Mouse (Mus musculus) hindbrain, embryonic 16.5 days (tissue): ENCODE measurements around the gene Xpr1. TPM values are rescaled to one million over a fixed set of nuclear protein-coding genes. Genes with fewer than 3 reads are reported as not detected.

Source experiments
- ATAC-seq: fragments of 200-750 bp; cut with Nextera tagmentation; 2 replicates; pipeline ENCODE4 v1.8.0; 2017; ENCODE audit warnings: moderate TSS enrichment, moderate library complexity
- H3K27ac ChIP-seq: fragments of 300-500 bp; sonication (generic); 2 replicates; pipeline ENCODE4 v1.5.1; 2014; ENCODE audit warnings: low read depth, mild to moderate bottlenecking, control low read depth, low read length, moderate library complexity
- H3K27me3 ChIP-seq: fragments of 300-500 bp; sonication (generic); replicated peaks from 2 replicates; pipeline ENCODE4 v1.6.1; 2014; ENCODE audit warnings: low read length; ENCODE audit not compliant: control insufficient read depth, insufficient read depth
- H3K36me3 ChIP-seq: fragments of 300-500 bp; sonication (generic); 2 replicates; pipeline ENCODE4 v1.6.1; 2014; ENCODE audit warnings: mild to moderate bottlenecking, low read length, moderate library complexity, mixed read lengths; ENCODE audit not compliant: control insufficient read depth, insufficient read depth
- H3K4me1 ChIP-seq: fragments of 300-500 bp; sonication (generic); 2 replicates; pipeline ENCODE4 v1.6.1; 2014; ENCODE audit warnings: low read depth, low read length; ENCODE audit not compliant: control insufficient read depth, insufficient read depth
- H3K4me2 ChIP-seq: fragments of 300-500 bp; sonication (generic); 2 replicates; pipeline ENCODE4 v1.6.1; 2014; ENCODE audit warnings: mild to moderate bottlenecking, low read length, control low read depth, moderate library complexity
- H3K4me3 ChIP-seq: fragments of 300-500 bp; sonication (generic); 2 replicates; pipeline ENCODE4 v1.5.1; 2014; ENCODE audit warnings: mild to moderate bottlenecking, low read length, control low read depth, moderate library complexity
- H3K9ac ChIP-seq: fragments of 300-500 bp; sonication (generic); 2 replicates; pipeline ENCODE4 v1.6.1; 2014; ENCODE audit warnings: low read depth, mild to moderate bottlenecking, control low read depth, low read length, moderate library complexity
- H3K9me3 ChIP-seq: fragments of 300-500 bp; sonication (generic); 2 replicates; pipeline ENCODE4 v1.6.1; 2014; ENCODE audit warnings: mild to moderate bottlenecking, low read length, moderate library complexity; ENCODE audit not compliant: control insufficient read depth
- WGBS: fragments of 180-500 bp; shearing (Covaris S2); extraction: QIAGEN DNeasy Blood & Tissue Kit; methylation state at CpG from one replicate; pipeline ENCODE4 v1.1.7; 2014; 5-methylcytosine and 5-hydroxymethylcytosine counted together
- polyA plus RNA-seq: library from polyadenylated mRNA; unstranded; fragments of >200 nt; fragmentation: Nextera tagmentation; extraction: Ambion mirVana; gene quantifications from 2 replicates; pipeline ENCODE4 v1.2.1, GENCODE M21; 2015

Gene Xpr1
- polyA plus RNA-seq, 1 experiment from 2014 or later: 40.7 TPM

GRCm38 (mm10) chr1:155388418-155388817 lies 28.8 kb downstream of the Xpr1 start:
- H3K9me3 ChIP-seq: no peaks in the 10 kb centered on the region
- H3K36me3 ChIP-seq: no peaks in the 10 kb centered on the region; the same call in 1 of the 2 replicates
- H3K4me1 ChIP-seq: no peaks in the 10 kb centered on the region; the same call in 1 of the 2 replicates
- no peak overlapping the region for H3K27ac ChIP-seq
- no peak overlapping the region for H3K9ac ChIP-seq
- H3K4me3 ChIP-seq: no peak overlapping the region
- no peaks in the 10 kb centered on the region for H3K27me3 ChIP-seq
- WGBS: 43% methylated on average over 1 of the region's 1 CpGs
- no peak overlapping the region for H3K4me2 ChIP-seq
- no peak for ATAC-seq

- 83% methylated on average over 4 of the region's 4 CpGs for WGBS
- no peaks in the 10 kb centered on the region; the same call in 1 of the 2 replicates for H3K4me1 ChIP-seq
- no peak overlapping the region for H3K27ac ChIP-seq
- no peaks in the 10 kb centered on the region for H3K9me3 ChIP-seq
- no peak overlapping the region for H3K4me2 ChIP-seq
- H3K9ac ChIP-seq: no peak overlapping the region
- no peaks in the 10 kb centered on the region for H3K27me3 ChIP-seq
- ATAC-seq: no peak
- H3K36me3 ChIP-seq: no peaks in the 10 kb centered on the region; the same call in 1 of the 2 replicates
- no peak overlapping the region for H3K4me3 ChIP-seq
Observed at GRCm38 (mm10) chr1:155386551-155386950, 30.7 kb downstream of the Xpr1 start.

GRCm38 (mm10) chr1:155383319-155384302 lies 33.6 kb downstream of the Xpr1 start:
- Histone ChIP-seq H3K27ac (no peak overlapping the region), H3K9me3 (no peaks in the 10 kb centered on the region), H3K4me2 (no peak overlapping the region), H3K36me3 (no peaks in the 10 kb centered on the region; the same call in 1 of the 2 replicates), H3K4me3 (no peak overlapping the region), H3K4me1 (no peaks in the 10 kb centered on the region; the same call in 1 of the 2 replicates), H3K27me3 (no peaks in the 10 kb centered on the region), H3K9ac (no peak overlapping the region)
- ATAC-seq: no peak
- WGBS: 92% methylated on average over 8 of the region's 8 CpGs

- WGBS: 73% methylated on average over 1 of the region's 1 CpGs
- H3K36me3 ChIP-seq: no peaks in the 10 kb centered on the region; the same call in 1 of the 2 replicates
- no peak for ATAC-seq
- H3K9me3 ChIP-seq: no peaks in the 10 kb centered on the region
- no peak overlapping the region for H3K9ac ChIP-seq
- H3K4me3 ChIP-seq: no peak overlapping the region
- H3K4me2 ChIP-seq: no peak overlapping the region
- no peaks in the 10 kb centered on the region for H3K4me1 ChIP-seq
- no peak overlapping the region for H3K27ac ChIP-seq
- H3K27me3 ChIP-seq: no peaks in the 10 kb centered on the region
Observed at GRCm38 (mm10) chr1:155381931-155382330, 35.3 kb downstream of the Xpr1 start.

- 100% methylated on average over 1 of the region's 1 CpGs for WGBS
- ATAC-seq: no peak
Observed at GRCm38 (mm10) chr1:155379289-155379688, 37.9 kb downstream of the Xpr1 start.

GRCm38 (mm10) chr1:155372821-155373220 lies 44.4 kb downstream of the Xpr1 start:
- Histone ChIP-seq H3K9ac (no peak overlapping the region), H3K4me3 (no peak overlapping the region)
- WGBS: 70% methylated on average over 1 of the region's 1 CpGs

More at GRCm38 (mm10) chr1:155379289-155379688, 37.9 kb downstream of the Xpr1 start:
- Histone ChIP-seq H3K27me3 (no peaks in the 10 kb centered on the region), H3K9me3 (no peaks in the 10 kb centered on the region), H3K4me1 (no peaks in the 10 kb centered on the region), H3K4me3 (no peak overlapping the region), H3K9ac (no peak overlapping the region), H3K36me3 (no peaks in the 10 kb centered on the region; the same call in 1 of the 2 replicates), H3K4me2 (no peak overlapping the region), H3K27ac (no peak overlapping the region)

GRCm38 (mm10) chr1:155370075-155370658 lies 47.0 kb downstream of the Xpr1 start:
- no peaks in the 10 kb centered on the region for H3K4me1 ChIP-seq
- no peak overlapping the region for H3K4me3 ChIP-seq
- no peaks in the 10 kb centered on the region for H3K36me3 ChIP-seq
- no peaks in the 10 kb centered on the region for H3K9me3 ChIP-seq
- peak; percentile 58; the same call in 1 of the 2 replicates for ATAC-seq
- H3K4me2 ChIP-seq: no peak overlapping the region
- 63% methylated on average over 2 of the region's 2 CpGs for WGBS
- H3K9ac ChIP-seq: no peak overlapping the region
- no peaks in the 10 kb centered on the region for H3K27me3 ChIP-seq
- H3K27ac ChIP-seq: no peak overlapping the region

More at GRCm38 (mm10) chr1:155372821-155373220, 44.4 kb downstream of the Xpr1 start:
- Histone ChIP-seq H3K27me3 (no peaks in the 10 kb centered on the region), H3K4me1 (no peaks in the 10 kb centered on the region), H3K36me3 (no peaks in the 10 kb centered on the region), H3K9me3 (no peaks in the 10 kb centered on the region), H3K27ac (no peak overlapping the region), H3K4me2 (no peak overlapping the region)
- ATAC-seq: no peak

GRCm38 (mm10) chr1:155366366-155366765 lies 50.8 kb downstream of the Xpr1 start:
- Histone ChIP-seq H3K36me3 (no peaks in the 10 kb centered on the region), H3K4me2 (no peak overlapping the region), H3K4me1 (no peaks in the 10 kb centered on the region), H3K9ac (no peak overlapping the region), H3K27ac (no peak overlapping the region), H3K4me3 (no peak overlapping the region), H3K9me3 (no peaks in the 10 kb centered on the region), H3K27me3 (no peaks in the 10 kb centered on the region)
- no peak for ATAC-seq
- WGBS: 45% methylated on average over 4 of the region's 4 CpGs

GRCm38 (mm10) chr1:155361502-155362126 lies 55.6 kb downstream of the Xpr1 start:
- Histone ChIP-seq H3K9me3 (no peaks in the 10 kb centered on the region), H3K4me2 (no peak overlapping the region), H3K9ac (no peak overlapping the region), H3K27me3 (no peaks in the 10 kb centered on the region), H3K27ac (no peak overlapping the region), H3K36me3 (no peaks in the 10 kb centered on the region), H3K4me3 (no peak overlapping the region), H3K4me1 (no peaks in the 10 kb centered on the region)
- WGBS: 90% methylated on average over 4 of the region's 4 CpGs
- ATAC-seq: no peak
